Mouse (Mus musculus) erythroblast, adult 5-6 weeks (primary cell): ENCODE measurements around the gene Pcsk4. TPM values are rescaled to one million over a fixed set of nuclear protein-coding genes. Genes with fewer than 3 reads are reported as not detected.
"Not testable (repeated sequence)": the region's sequence is repeated elsewhere in the genome, so short reads cannot be mapped to it uniquely, and the experiment has no call there.

Source experiments
- ATAC-seq: replicated peaks from 2 replicates; pipeline ENCODE4 v1.8.0; 2016; ENCODE audit warnings: moderate number of reproducible peaks, mild to moderate bottlenecking, moderate TSS enrichment, inconsistent platforms; ENCODE audit not compliant: poor library complexity, low FRiP score, severe bottlenecking
- total RNA-seq, 2 experiments: library from RNA; stranded (forward) in 1 of 2; stranded (reverse) in 1 of 2; fragments of 150-400 nt in 1 of 2; fragments of 200-764, 138-1000 nt in 1 of 2; gene quantifications; 2 replicates each; pipeline versions ENCODE4 v1.2.3 to v1.2.4; 2015 to 2017; ENCODE audit warnings: low replicate concordance in 2 of 2

Pcsk4 gene
- total RNA-seq, 2 experiments from 2014 or later, result not detected

- no peak for ATAC-seq
Observed at GRCm38 (mm10) chr10:80348981-80349380, 19.7 kb upstream of the Pcsk4 start.

GRCm38 (mm10) chr10:80348244-80348781 is 19.0 kb upstream of the Pcsk4 start, which contains the start of gene Adamtsl5:
Adamtsl5 (minus strand) TSS chr10:80348412.
- ATAC-seq, result peak; percentile 27

GRCm38 (mm10) chr10:80347514-80347967 is 18.2 kb upstream of the Pcsk4 start:
- no peak for ATAC-seq

GRCm38 (mm10) chr10:80345929-80346328 is 16.6 kb upstream of the Pcsk4 start:
- not testable (repeated sequence) for ATAC-seq

- ATAC-seq, result peak; percentile 41
Observed at GRCm38 (mm10) chr10:80345122-80345521, 15.8 kb upstream of the Pcsk4 start.

- peak; percentile 63 for ATAC-seq
Observed at GRCm38 (mm10) chr10:80344131-80344661, 14.9 kb upstream of the Pcsk4 start.

GRCm38 (mm10) chr10:80343425-80343895 is 14.2 kb upstream of the Pcsk4 start:
- ATAC-seq, result peak; percentile 8; the same call in 1 of the 2 replicates

GRCm38 (mm10) chr10:80342749-80343424 is 13.6 kb upstream of the Pcsk4 start:
- ATAC-seq, result peak; percentile 28; the same call in 1 of the 2 replicates

- ATAC-seq, result no peak
Observed at GRCm38 (mm10) chr10:80342305-80342748, 13.0 kb upstream of the Pcsk4 start.

GRCm38 (mm10) chr10:80341491-80342304 is 12.4 kb upstream of the Pcsk4 start:
- ATAC-seq, result no peak

GRCm38 (mm10) chr10:80341026-80341425 is 11.7 kb upstream of the Pcsk4 start:
- ATAC-seq, result no peak

GRCm38 (mm10) chr10:80339941-80340750 is 10.8 kb upstream of the Pcsk4 start:
- peak; percentile 58 for ATAC-seq

GRCm38 (mm10) chr10:80336263-80336662 is 7.0 kb upstream of the Pcsk4 start:
- no peak for ATAC-seq

- ATAC-seq, result no peak
Observed at GRCm38 (mm10) chr10:80332525-80332989, 3.3 kb upstream of the Pcsk4 start.

- ATAC-seq, result peak; percentile 78
Observed at GRCm38 (mm10) chr10:80331636-80332524, 2.6 kb upstream of the Pcsk4 start.

GRCm38 (mm10) chr10:80330888-80331287 is 1.6 kb upstream of the Pcsk4 start:
- ATAC-seq, result no peak

- 0 out of 2 replicates have a peak, but pooled peaks have one; percentile 0 for ATAC-seq
Observed at GRCm38 (mm10) chr10:80330084-80330483, 786 bp upstream of the Pcsk4 start.

GRCm38 (mm10) chr10:80325045-80325444 is 4.3 kb downstream of the Pcsk4 start:
- no peak for ATAC-seq
